ENCODE assay signal across 8 mouse cellular contexts in genomic region chr11:102900763-102901162, GRCm38 (mm10). TPM values are rescaled to one million over a fixed set of nuclear protein-coding genes. Genes with fewer than 3 reads are reported as not detected.
DNase-seq lines count a peak whose midpoint lies in the region; ATAC-seq and TF ChIP-seq lines count a peak whose summit lies in the region.

Gene Gfap, minus strand, starts transcription at chr11:102900912.

- peaks cover 42% of the 10 kb centered on the region for H3K4me1 ChIP-seq in embryonic facial prominence, embryonic 10.5 days
- no peaks in the 10 kb centered on the region for H3K4me1 ChIP-seq in kidney, embryonic 14.5 days (ENCODE audit: control insufficient read depth, insufficient read depth, low read length)
- H3K4me1 ChIP-seq in liver, embryonic 12.5 days, result peaks cover 39% of the 10 kb centered on the region
- H3K4me1 ChIP-seq in neural tube, embryonic 13.5 days (replicated peaks), result peaks cover 12% of the 10 kb centered on the region
- no peaks in the 10 kb centered on the region for H3K4me1 ChIP-seq in stomach, postnatal 0 days (replicated peaks; ENCODE audit: control insufficient read depth, insufficient read depth)

- ATAC-seq in kidney, embryonic 14.5 days (ENCODE audit: low FRiP score, low TSS enrichment), result peak; percentile 56; the same call in 1 of the 2 replicates
- no peak for ATAC-seq in liver, embryonic 12.5 days
- peak; percentile 33; the same call in 1 of the 2 replicates for ATAC-seq in neural tube, embryonic 13.5 days (ENCODE audit: low read depth)
- ATAC-seq in stomach, postnatal 0 days (ENCODE audit: low FRiP score, low TSS enrichment), result peak; percentile 79

- no peak within 1 kb of the TSS for H3K27ac ChIP-seq in embryonic facial prominence, embryonic 10.5 days (replicated peaks)
- no peak within 1 kb of the TSS for H3K27ac ChIP-seq in kidney, embryonic 14.5 days (ENCODE audit: low read depth, low read length)
- peak within 1 kb of the TSS; percentile 0; the same call in 1 of the 2 replicates for H3K27ac ChIP-seq in liver, embryonic 12.5 days
- no peak within 1 kb of the TSS for H3K27ac ChIP-seq in neural tube, embryonic 13.5 days (replicated peaks)
- H3K27ac ChIP-seq in stomach, postnatal 0 days (replicated peaks), result no peak within 1 kb of the TSS

- no peak within 1 kb of the TSS for H3K9ac ChIP-seq in kidney, embryonic 14.5 days (ENCODE audit: low read depth, low read length)
- no peak within 1 kb of the TSS for H3K9ac ChIP-seq in liver, embryonic 12.5 days
- no peak within 1 kb of the TSS for H3K9ac ChIP-seq in neural tube, embryonic 13.5 days
- H3K9ac ChIP-seq in stomach, postnatal 0 days (ENCODE audit: low read length), result 0 out of 2 replicates have a peak within 1 kb of the TSS, but pooled peaks have one; percentile 13

- WGBS in embryonic facial prominence, embryonic 10.5 days, result 17% methylated on average over 7 of the region's 7 CpGs
- 10% methylated on average over 7 of the region's 7 CpGs for WGBS in kidney, embryonic 14.5 days
- 7% methylated on average over 7 of the region's 7 CpGs for WGBS in liver, embryonic 12.5 days (ENCODE audit: insufficient replicate concordance)
- 14% methylated on average over 7 of the region's 7 CpGs for WGBS in neural tube, embryonic 13.5 days
- WGBS in stomach, postnatal 0 days, result 11% methylated on average over 7 of the region's 7 CpGs

- TF ChIP-seq EP300 in stomach, postnatal 0 days (optimal IDR thresholded peaks at IDR 0.05), result no peak

- no peak within 1 kb of the TSS for H3K4me3 ChIP-seq in embryonic facial prominence, embryonic 10.5 days
- no peak within 1 kb of the TSS for H3K4me3 ChIP-seq in kidney, embryonic 14.5 days (ENCODE audit: low read length)
- no peak within 1 kb of the TSS for H3K4me3 ChIP-seq in liver, embryonic 12.5 days
- no peak within 1 kb of the TSS for H3K4me3 ChIP-seq in neural tube, embryonic 13.5 days
- no peak within 1 kb of the TSS for H3K4me3 ChIP-seq in stomach, postnatal 0 days (ENCODE audit: low read depth, low read length)

- H3K36me3 ChIP-seq in embryonic facial prominence, embryonic 10.5 days (replicated peaks), result peaks cover 18% of the 10 kb centered on the region
- peaks cover 7% of the 10 kb centered on the region for H3K36me3 ChIP-seq in kidney, embryonic 14.5 days (ENCODE audit: control insufficient read depth, insufficient read depth, low read length)
- H3K36me3 ChIP-seq in liver, embryonic 12.5 days, result peaks cover 18% of the 10 kb centered on the region
- no peaks in the 10 kb centered on the region for H3K36me3 ChIP-seq in neural tube, embryonic 13.5 days
- H3K36me3 ChIP-seq in stomach, postnatal 0 days (ENCODE audit: control insufficient read depth, insufficient read depth, low read length), result no peaks in the 10 kb centered on the region

- no peaks in the 10 kb centered on the region for H3K9me3 ChIP-seq in embryonic facial prominence, embryonic 10.5 days
- H3K9me3 ChIP-seq in kidney, embryonic 14.5 days (ENCODE audit: control insufficient read depth, low read length), result no peaks in the 10 kb centered on the region
- no peaks in the 10 kb centered on the region for H3K9me3 ChIP-seq in liver, embryonic 12.5 days (replicated peaks)
- H3K9me3 ChIP-seq in neural tube, embryonic 13.5 days, result no peaks in the 10 kb centered on the region
- no peaks in the 10 kb centered on the region for H3K9me3 ChIP-seq in stomach, postnatal 0 days (ENCODE audit: control insufficient read depth, low read length)

- H3K27me3 ChIP-seq in embryonic facial prominence, embryonic 10.5 days (replicated peaks; ENCODE audit: low read depth, poor library complexity, severe bottlenecking), result peaks cover 30% of the 10 kb centered on the region
- H3K27me3 ChIP-seq in kidney, embryonic 14.5 days (ENCODE audit: control insufficient read depth, insufficient read depth, low read length), result no peaks in the 10 kb centered on the region; the same call in 1 of the 2 replicates
- H3K27me3 ChIP-seq in liver, embryonic 12.5 days (replicated peaks), result peaks cover 34% of the 10 kb centered on the region
- peaks cover 54% of the 10 kb centered on the region for H3K27me3 ChIP-seq in neural tube, embryonic 13.5 days
- no peaks in the 10 kb centered on the region for H3K27me3 ChIP-seq in stomach, postnatal 0 days (ENCODE audit: control insufficient read depth, insufficient read depth, low read length)

- no peak within 1 kb of the TSS for H3K4me2 ChIP-seq in kidney, embryonic 14.5 days (replicated peaks; ENCODE audit: low read depth, low read length)
- H3K4me2 ChIP-seq in liver, embryonic 12.5 days, result no peak within 1 kb of the TSS
- H3K4me2 ChIP-seq in neural tube, embryonic 13.5 days, result no peak within 1 kb of the TSS
- no peak within 1 kb of the TSS for H3K4me2 ChIP-seq in stomach, postnatal 0 days (replicated peaks; ENCODE audit: low read depth)

- peak; percentile 75 for DNase-seq in 416B (ENCODE audit: low read depth)
- peak; percentile 91 for DNase-seq in adrenal gland, postnatal 14 days
- DNase-seq in embryonic facial prominence, embryonic 10.5 days (ENCODE audit: low spot score), result peak; percentile 85
- DNase-seq in heart, adult 9 months (ENCODE audit: low spot score in 2 of 2), result peak; percentile 48 to 63
- DNase-seq in stomach, postnatal 0 days (ENCODE audit: low spot score), result peak; percentile 87

- TF ChIP-seq CTCF in stomach, postnatal 0 days (IDR thresholded peaks at IDR 0.05; ENCODE audit: low read depth), result peak; percentile 99

RNA-seq across cellular contexts. Expression of gene Gfap, which starts in this region (rescaled TPM):
- total RNA-seq in adrenal gland, postnatal 14 days (2021), result 0.68 and 1.2 TPM in 2 replicates
- polyA plus RNA-seq in embryonic facial prominence, embryonic 10.5 days (2016; fragmentation: Nextera tagmentation; extraction: Ambion mirVana), result 0.14 and 0.16 TPM in 2 replicates
- polyA plus RNA-seq in kidney, embryonic 14.5 days (2014; fragmentation: Nextera tagmentation; extraction: Ambion mirVana), result 0.29 and 0.31 TPM in 2 replicates
- 7.3 and 7.6 TPM in 2 replicates for polyA plus RNA-seq in liver, embryonic 12.5 days (2016; fragmentation: Nextera tagmentation; extraction: Ambion mirVana)
- 0.11 and 0.24 TPM in 2 replicates for polyA plus RNA-seq in neural tube, embryonic 13.5 days (2015; fragmentation: Nextera tagmentation; extraction: Ambion mirVana)
- polyA plus RNA-seq in stomach, postnatal 0 days (2015; fragmentation: Nextera tagmentation; extraction: Ambion mirVana), result 0.68 and 1.1 TPM in 2 replicates

Comparison
In these comparisons a context has a peak if more than half of its experiments do, and no peak if none do; other contexts are left out.
1. Peak in DNase-seq in embryonic facial prominence, embryonic 10.5 days; RNA of the gene not detected or under 1 TPM.
2. Peak in ATAC-seq in kidney, embryonic 14.5 days; RNA of the gene not detected or under 1 TPM.
3. Peak in ATAC-seq in neural tube, embryonic 13.5 days; RNA of the gene not detected or under 1 TPM.